Mouse (Mus musculus): ENCODE measurements around the gene Kdm1b.

- TF ChIP-seq CTCF (IDR thresholded peaks at IDR 0.05; ENCODE audit: low read depth) (no peak), EP300 (IDR thresholded peaks at IDR 0.05; ENCODE audit: low read depth) (no peak)
Measured at GRCm38 (mm10) chr13:47100587-47100986, 57.3 kb downstream of the Kdm1b start.

Data from heart, postnatal 0 days (tissue).